Mouse (Mus musculus) embryonic facial prominence, embryonic 11.5 days (tissue): ENCODE data around the gene Ndufs5. TPM values are rescaled to one million over a fixed set of nuclear protein-coding genes. Genes with fewer than 3 reads are reported as not detected.

Source experiments
- ATAC-seq: fragments of 200-750 bp; cut with Nextera tagmentation; replicated peaks from 2 replicates; pipeline ENCODE4 v1.8.0; 2017; ENCODE audit warnings: low read depth; ENCODE audit not compliant: insufficient number of reproducible peaks, low FRiP score, low TSS enrichment
- DNase-seq: peaks from one replicate; pipeline ENCODE4 v3.0.0-alpha.2; 2015; ENCODE audit warnings: low spot score
- H3K27ac ChIP-seq: fragments of 300-500 bp; sonication (generic); replicated peaks from 2 replicates; pipeline ENCODE4 v1.5.1; 2014; ENCODE audit warnings: mild to moderate bottlenecking, low read depth, low read length, control low read depth
- H3K27me3 ChIP-seq: fragments of 300-500 bp; sonication (generic); 2 replicates; pipeline ENCODE4 v1.6.1; 2014; ENCODE audit warnings: mild to moderate bottlenecking, low read length, moderate library complexity, mixed read lengths; ENCODE audit not compliant: control insufficient read depth, insufficient read depth
- H3K36me3 ChIP-seq: fragments of 300-500 bp; sonication (generic); replicated peaks from 2 replicates; pipeline ENCODE4 v1.6.1; 2014; ENCODE audit warnings: low read depth, mild to moderate bottlenecking, low read length, moderate library complexity, mixed read lengths; ENCODE audit not compliant: control insufficient read depth, insufficient read depth
- H3K4me1 ChIP-seq: fragments of 300-500 bp; sonication (generic); 2 replicates; pipeline ENCODE4 v1.6.1; 2014; ENCODE audit warnings: low read length, mixed read lengths; ENCODE audit not compliant: control insufficient read depth, insufficient read depth
- H3K4me2 ChIP-seq: fragments of 300-500 bp; sonication (generic); 2 replicates; pipeline ENCODE4 v1.6.1; 2014; ENCODE audit warnings: low read depth, mild to moderate bottlenecking, control low read depth, low read length, moderate library complexity
- H3K4me3 ChIP-seq: fragments of 300-500 bp; sonication (generic); 2 replicates; pipeline ENCODE4 v1.5.1; 2014; ENCODE audit warnings: low read depth, low read length, control low read depth
- H3K9ac ChIP-seq: fragments of 300-500 bp; sonication (generic); replicated peaks from 2 replicates; pipeline ENCODE4 v1.6.1; 2014; ENCODE audit warnings: mild to moderate bottlenecking, control low read depth, low read length
- H3K9me3 ChIP-seq: fragments of 300-500 bp; sonication (generic); replicated peaks from 2 replicates; pipeline ENCODE4 v1.6.1; 2016; ENCODE audit warnings: mild to moderate bottlenecking, low read length, inconsistent platforms, mixed read lengths; ENCODE audit not compliant: control insufficient read depth
- WGBS: fragments of 180-500 bp; shearing (Covaris S2); extraction: QIAGEN DNeasy Blood & Tissue Kit; methylation state at CpG from one replicate; pipeline ENCODE4 v1.1.7; 2014; 5-methylcytosine and 5-hydroxymethylcytosine counted together
- polyA plus RNA-seq: library from polyadenylated mRNA; unstranded; fragments of >200 nt; fragmentation: Nextera tagmentation; extraction: Ambion mirVana; gene quantifications from 2 replicates; pipeline ENCODE4 v1.2.1, GENCODE M21; 2014

Gene Ndufs5
- polyA plus RNA-seq, 1 experiment from 2014 or later = 308 TPM

GRCm38 (mm10) chr4:123662914-123663687 is 54.9 kb downstream of the Ndufs5 start:
- Histone ChIP-seq H3K4me1 (peaks cover 5% of the 10 kb centered on the region), H3K27me3 (no peaks in the 10 kb centered on the region), H3K4me2 (peak overlapping the region; percentile 93), H3K27ac (peak overlapping the region; percentile 100), H3K4me3 (peak overlapping the region; percentile 88), H3K9me3 (no peaks in the 10 kb centered on the region), H3K36me3 (no peaks in the 10 kb centered on the region), H3K9ac (peak overlapping the region; percentile 99)
- WGBS = 2% methylated on average over 15 of the region's 15 CpGs
- peak; percentile 61 for DNase-seq
- ATAC-seq = no peak

Other genes starting within 250 kb of the Ndufs5 start
- gene Macf1, start 33.8 kb downstream of the Ndufs5 start, polyA plus RNA-seq = 63.9 and 70.2 TPM in 2 replicates
- gene Akirin1, start 32.1 kb upstream of the Ndufs5 start, polyA plus RNA-seq = 87.2 and 88.0 TPM in 2 replicates
- 0.46 and 0.91 TPM in 2 replicates for gene Rhbdl2, start 69.7 kb upstream of the Ndufs5 start, polyA plus RNA-seq
- gene 4933427I04Rik, start 141.5 kb upstream of the Ndufs5 start, polyA plus RNA-seq = 0.10 TPM in 1 of 2 replicates, not detected in the other
- 74.0 and 76.0 TPM in 2 replicates for gene Mycbp, start 186.6 kb upstream of the Ndufs5 start, polyA plus RNA-seq
- gene Rragc, start 199.2 kb upstream of the Ndufs5 start, polyA plus RNA-seq = 54.0 and 55.2 TPM in 2 replicates
- gene 4930535I16Rik, start 199.8 kb upstream of the Ndufs5 start, polyA plus RNA-seq = not detected in 2 replicates